Mouse (Mus musculus) ES-Bruce4 (cell line): ENCODE data around the gene Hspd1. TPM values are rescaled to one million over a fixed set of nuclear protein-coding genes. Genes with fewer than 3 reads are reported as not detected.

Source experiments
- H3K27ac ChIP-seq: 2 replicates; pipeline ENCODE4 v1.5.1; 2012; ENCODE audit warnings: low read length, inconsistent platforms; ENCODE audit not compliant: insufficient read depth
- H3K27me3 ChIP-seq: 2 replicates; pipeline ENCODE4 v1.6.1; 2012; ENCODE audit warnings: mild to moderate bottlenecking, low read length, inconsistent platforms; ENCODE audit not compliant: control insufficient read depth, poor library complexity, insufficient read depth, severe bottlenecking
- H3K36me3 ChIP-seq: 2 replicates; pipeline ENCODE4 v1.6.1; 2012; ENCODE audit warnings: inconsistent platforms, mild to moderate bottlenecking, low read length, moderate library complexity; ENCODE audit not compliant: control insufficient read depth, poor library complexity, insufficient read depth, severe bottlenecking
- H3K4me1 ChIP-seq: one replicate; pipeline ENCODE4 v1.8.1; 2011; ENCODE audit warnings: low read length; ENCODE audit not compliant: control insufficient read depth, insufficient read depth
- H3K4me3 ChIP-seq: 2 replicates; pipeline ENCODE4 v1.5.1; 2011; ENCODE audit warnings: low read depth, mild to moderate bottlenecking, low read length
- H3K9ac ChIP-seq: 2 replicates; pipeline ENCODE4 v1.6.1; 2012; ENCODE audit warnings: low read depth, mild to moderate bottlenecking, inconsistent platforms; ENCODE audit not compliant: poor library complexity, severe bottlenecking
- H3K9me3 ChIP-seq: replicated peaks from 2 replicates; pipeline ENCODE4 v1.6.1; 2012; ENCODE audit warnings: mild to moderate bottlenecking, low read length, inconsistent platforms; ENCODE audit not compliant: control insufficient read depth, poor library complexity, insufficient read depth, severe bottlenecking
- CTCF ChIP-seq: IDR thresholded peaks from one replicate; pipeline ENCODE4 v1.8.1; 2011; ENCODE audit warnings: low read depth, low read length
- EP300 ChIP-seq: IDR thresholded peaks from 2 replicates; pipeline ENCODE4 v1.6.1; 2011; ENCODE audit warnings: low read depth, low read length; ENCODE audit not compliant: insufficient read depth
- POLR2A ChIP-seq: IDR thresholded peaks from one replicate; pipeline ENCODE4 v1.8.1; 2011; ENCODE audit warnings: low read length; ENCODE audit not compliant: insufficient read depth
- polyA plus RNA-seq: library from polyadenylated mRNA; stranded (reverse); fragments of >200 nt; gene quantifications from 2 replicates; pipeline ENCODE4 v1.2.4, GENCODE M21; 2011; ENCODE audit warnings: low read depth; ENCODE audit not compliant: missing spikeins, insufficient read depth, insufficient read length

The Hspd1 gene
- polyA plus RNA-seq, 1 experiment = 704 TPM

GRCm38 (mm10) chr1:55089498-55090064 lies 1.5 kb upstream of the Hspd1 start:
- H3K9me3 ChIP-seq = no peaks in the 10 kb centered on the region

GRCm38 (mm10) chr1:55088611-55089497 lies 811 bp upstream of the Hspd1 start:
- Histone ChIP-seq H3K27ac (peak overlapping the region; percentile 45), H3K9me3 (no peaks in the 10 kb centered on the region), H3K36me3 (peaks cover 56% of the 10 kb centered on the region), H3K4me3 (peak overlapping the region; percentile 95), H3K27me3 (no peaks in the 10 kb centered on the region), H3K9ac (peak overlapping the region; percentile 95), H3K4me1 (no peaks in the 10 kb centered on the region)
- TF ChIP-seq CTCF = no peak
- no peak for TF ChIP-seq EP300
- no peak for TF ChIP-seq POLR2A

More at GRCm38 (mm10) chr1:55089498-55090064, 1.5 kb upstream of the Hspd1 start:
- Histone ChIP-seq H3K36me3 (peaks cover 49% of the 10 kb centered on the region), H3K9ac (peak overlapping the region; percentile 95), H3K27ac (peak overlapping the region; percentile 45; the same call in 1 of the 2 replicates), H3K4me1 (no peaks in the 10 kb centered on the region), H3K27me3 (no peaks in the 10 kb centered on the region), H3K4me3 (peak overlapping the region; percentile 49)
- TF ChIP-seq CTCF (no peak), EP300 (no peak), POLR2A (no peak)

- Histone ChIP-seq H3K27ac (peak overlapping the region; percentile 69), H3K27me3 (no peaks in the 10 kb centered on the region), H3K4me3 (peak overlapping the region; percentile 99), H3K9ac (peak overlapping the region; percentile 95), H3K4me1 (no peaks in the 10 kb centered on the region), H3K36me3 (peaks cover 70% of the 10 kb centered on the region), H3K9me3 (no peaks in the 10 kb centered on the region)
- TF ChIP-seq EP300 = 0 out of 2 replicates have a peak, but pooled peaks have one; percentile 6
- no peak for TF ChIP-seq POLR2A
- TF ChIP-seq CTCF = no peak
Observed at GRCm38 (mm10) chr1:55087401-55087904, 590 bp downstream of the Hspd1 start.

- Histone ChIP-seq H3K4me3 (peak overlapping the region; percentile 99), H3K9ac (peak overlapping the region; percentile 95), H3K9me3 (no peaks in the 10 kb centered on the region), H3K4me1 (no peaks in the 10 kb centered on the region), H3K36me3 (peaks cover 73% of the 10 kb centered on the region), H3K27me3 (no peaks in the 10 kb centered on the region), H3K27ac (peak overlapping the region; percentile 69)
- no peak for TF ChIP-seq CTCF
- TF ChIP-seq EP300 = no peak
- TF ChIP-seq POLR2A = no peak
Observed at GRCm38 (mm10) chr1:55086868-55087400, 1.1 kb downstream of the Hspd1 start.

- TF ChIP-seq POLR2A (no peak), EP300 (no peak), CTCF (no peak)
- no peaks in the 10 kb centered on the region for H3K9me3 ChIP-seq
- H3K4me1 ChIP-seq = no peaks in the 10 kb centered on the region
- peak overlapping the region; percentile 95 for H3K9ac ChIP-seq
- peak overlapping the region; percentile 58 for H3K4me3 ChIP-seq
- H3K27ac ChIP-seq = peak overlapping the region; percentile 50; the same call in 1 of the 2 replicates
- H3K36me3 ChIP-seq = peaks cover 76% of the 10 kb centered on the region
- H3K27me3 ChIP-seq = no peaks in the 10 kb centered on the region
Observed at GRCm38 (mm10) chr1:55085781-55086366, 2.2 kb downstream of the Hspd1 start.
